Mouse (Mus musculus) kidney, embryonic 16.5 days (tissue): ENCODE data around the gene Nek4. TPM values are rescaled to one million over a fixed set of nuclear protein-coding genes. Genes with fewer than 3 reads are reported as not detected.

Experiments
- ATAC-seq: fragments of 200-750 bp; cut with Nextera tagmentation; 2 replicates; pipeline ENCODE4 v1.8.0; 2017; ENCODE audit warnings: moderate TSS enrichment; ENCODE audit not compliant: low FRiP score, low TSS enrichment
- H3K27ac ChIP-seq: fragments of 300-500 bp; sonication (generic); 2 replicates; pipeline ENCODE4 v1.5.1; 2014; ENCODE audit warnings: low read length
- H3K27me3 ChIP-seq: fragments of 300-500 bp; sonication (generic); 2 replicates; pipeline ENCODE4 v1.6.1; 2014; ENCODE audit warnings: low read length, control low read depth, mixed read lengths; ENCODE audit not compliant: insufficient read depth
- H3K36me3 ChIP-seq: fragments of 300-500 bp; sonication (generic); 2 replicates; pipeline ENCODE4 v1.6.1; 2014; ENCODE audit warnings: low read length, control low read depth, mixed read lengths; ENCODE audit not compliant: insufficient read depth
- H3K4me1 ChIP-seq: fragments of 300-500 bp; sonication (generic); 2 replicates; pipeline ENCODE4 v1.6.1; 2014; ENCODE audit warnings: low read length, control low read depth, mixed read lengths; ENCODE audit not compliant: insufficient read depth
- H3K4me2 ChIP-seq: fragments of 300-500 bp; sonication (generic); replicated peaks from 2 replicates; pipeline ENCODE4 v1.6.1; 2014; ENCODE audit warnings: low read depth, low read length
- H3K4me3 ChIP-seq: fragments of 300-500 bp; sonication (generic); 2 replicates; pipeline ENCODE4 v1.5.1; 2014; ENCODE audit warnings: mild to moderate bottlenecking, low read length
- H3K9ac ChIP-seq: fragments of 300-500 bp; sonication (generic); replicated peaks from 2 replicates; pipeline ENCODE4 v1.6.1; 2014; ENCODE audit warnings: low read length
- H3K9me3 ChIP-seq: fragments of 300-500 bp; sonication (generic); 2 replicates; pipeline ENCODE4 v1.6.1; 2016; ENCODE audit warnings: low read length, control low read depth
- WGBS: fragments of 180-500 bp; shearing (Covaris S2); extraction: QIAGEN DNeasy Blood & Tissue Kit; methylation state at CpG from one replicate; pipeline ENCODE4 v1.1.7; 2014; 5-methylcytosine and 5-hydroxymethylcytosine counted together
- polyA plus RNA-seq: library from polyadenylated mRNA; unstranded; fragments of >200 nt; fragmentation: Nextera tagmentation; extraction: Ambion mirVana; gene quantifications from 2 replicates; pipeline ENCODE4 v1.2.1, GENCODE M21; 2015

Nek4 gene
- polyA plus RNA-seq, 1 experiment from 2014 or later, result 15.0 TPM

DNA sequence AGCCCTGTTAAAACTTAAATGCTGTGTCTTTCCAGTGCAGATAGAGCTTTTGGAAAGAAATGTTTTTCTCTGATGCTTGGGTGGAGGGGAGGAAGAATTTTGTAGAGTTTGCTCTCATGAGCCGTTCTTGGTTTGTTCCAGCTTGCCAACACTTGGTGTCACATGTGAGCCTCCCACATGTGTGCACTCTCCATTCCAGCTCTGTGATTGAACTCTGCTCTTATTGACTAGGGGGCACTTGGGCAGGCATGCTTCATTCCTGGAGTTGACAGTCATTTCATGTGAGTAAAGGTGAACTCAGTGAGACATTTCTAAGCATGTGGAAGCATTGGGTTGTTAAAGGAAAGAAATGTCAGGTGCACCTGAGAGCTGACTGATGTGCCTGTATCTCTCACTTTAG is 71.4 kb downstream of the Nek4 start:
- H3K27me3 ChIP-seq, result no peaks in the 10 kb centered on the region
- H3K9ac ChIP-seq, result no peak overlapping the region
- WGBS, result 26% methylated on average over 1 of the region's 1 CpGs
- H3K9me3 ChIP-seq, result no peaks in the 10 kb centered on the region
- H3K4me2 ChIP-seq, result no peak overlapping the region
- H3K4me1 ChIP-seq, result peaks cover 13% of the 10 kb centered on the region
- ATAC-seq, result no peak
- no peak overlapping the region for H3K27ac ChIP-seq
- peaks cover 28% of the 10 kb centered on the region for H3K36me3 ChIP-seq
- no peak overlapping the region for H3K4me3 ChIP-seq

DNA sequence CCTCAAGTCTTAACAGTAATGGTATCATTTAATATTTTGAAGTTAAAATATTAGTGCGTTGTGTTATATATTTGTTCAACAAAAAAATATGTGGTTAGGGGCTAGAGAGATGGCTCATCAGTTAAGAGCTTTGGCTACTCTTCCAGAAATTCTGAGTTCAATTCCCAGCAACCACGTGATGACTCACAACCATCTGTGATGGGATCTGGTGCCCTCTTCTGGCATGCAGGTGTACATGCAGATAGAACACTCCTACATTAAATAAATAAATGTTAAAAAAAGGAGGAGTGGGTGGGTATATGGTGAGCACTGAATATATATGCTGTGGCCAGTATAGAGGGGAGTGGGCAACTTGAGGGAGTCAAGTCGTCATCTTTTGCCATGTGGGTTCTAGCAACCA is 74.6 kb downstream of the Nek4 start:
- WGBS, result 84% methylated on average over 3 of the region's 3 CpGs
- no peak overlapping the region for H3K4me3 ChIP-seq
- no peak overlapping the region for H3K27ac ChIP-seq
- no peaks in the 10 kb centered on the region for H3K27me3 ChIP-seq
- H3K9ac ChIP-seq, result no peak overlapping the region
- no peaks in the 10 kb centered on the region for H3K9me3 ChIP-seq
- no peaks in the 10 kb centered on the region for H3K4me1 ChIP-seq
- peaks cover 48% of the 10 kb centered on the region for H3K36me3 ChIP-seq
- H3K4me2 ChIP-seq, result no peak overlapping the region
- no peak for ATAC-seq

Other genes starting within 250 kb of the Nek4 start
- gene Sfmbt1, start 236.5 kb upstream of the Nek4 start, polyA plus RNA-seq, result 13.6 and 14.5 TPM in 2 replicates
- gene Tmem110, start 125.8 kb upstream of the Nek4 start, polyA plus RNA-seq, result 25.1 and 25.7 TPM in 2 replicates
- gene Mustn1, start 72.2 kb upstream of the Nek4 start, polyA plus RNA-seq, result 4.5 and 5.3 TPM in 2 replicates
- 0.27 and 0.59 TPM in 2 replicates for gene Itih4, start 64.9 kb upstream of the Nek4 start, polyA plus RNA-seq
- gene Itih3, start 27.6 kb upstream of the Nek4 start, polyA plus RNA-seq, result 1.4 TPM in 2 replicates
- gene Itih1, start 8.1 kb upstream of the Nek4 start, polyA plus RNA-seq, result 0.45 and 0.51 TPM in 2 replicates
- gene Glt8d1, start 50.0 kb downstream of the Nek4 start, polyA plus RNA-seq, result 68.8 and 72.7 TPM in 2 replicates
- 372 and 375 TPM in 2 replicates for gene Spcs1, start 50.3 kb downstream of the Nek4 start, polyA plus RNA-seq
- gene Pbrm1, start 67.8 kb downstream of the Nek4 start, polyA plus RNA-seq, result 126 and 128 TPM in 2 replicates
- gene Gnl3, start 67.8 kb downstream of the Nek4 start, polyA plus RNA-seq, result 107 and 116 TPM in 2 replicates
- 105 and 109 TPM in 2 replicates for gene Smim4, start 177.6 kb downstream of the Nek4 start, polyA plus RNA-seq
- gene Nt5dc2, start 179.7 kb downstream of the Nek4 start, polyA plus RNA-seq, result 350 and 354 TPM in 2 replicates
- gene Stab1, start 217.3 kb downstream of the Nek4 start, polyA plus RNA-seq, result 35.2 and 39.8 TPM in 2 replicates